Mouse (Mus musculus): Measurements from ENCODE around the gene Tbc1d22b. TPM values are rescaled to one million over a fixed set of nuclear protein-coding genes. Genes with fewer than 3 reads are reported as not detected.

The Tbc1d22b gene
- polyA plus RNA-seq, 1 experiment, result 26.0 TPM

DNA sequence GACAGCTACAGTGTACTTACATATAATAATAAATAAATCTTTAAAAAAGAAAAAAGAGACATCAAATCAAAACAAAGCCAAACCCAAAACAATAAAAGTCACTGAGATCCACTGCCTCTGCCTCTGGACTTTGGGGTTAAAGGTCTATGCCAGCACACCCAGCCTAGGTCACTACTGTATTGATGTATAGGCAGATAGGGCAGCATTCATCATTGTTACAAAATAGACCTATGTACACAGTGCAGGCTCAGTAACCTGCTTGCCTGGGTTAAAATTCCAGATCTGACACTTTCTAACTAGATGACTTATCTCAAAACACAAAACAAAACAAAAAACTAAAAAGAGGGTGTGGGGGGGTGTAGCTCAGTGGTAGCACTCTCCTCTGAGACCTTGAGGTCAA lies 4.6 kb downstream of the Tbc1d22b start:
- no peak overlapping the region for H3K27ac ChIP-seq (ENCODE audit: control insufficient read depth, insufficient read depth, low read depth, low read length)
- no peaks in the 10 kb centered on the region for H3K36me3 ChIP-seq (ENCODE audit: control insufficient read depth, insufficient read depth, low read length)
- H3K27me3 ChIP-seq (ENCODE audit: control insufficient read depth, insufficient read depth, low read length), result no peaks in the 10 kb centered on the region
- no peak for TF ChIP-seq CTCF (IDR thresholded peaks at IDR 0.05; ENCODE audit: control insufficient read depth, insufficient read depth, insufficient replicate concordance, low read depth, low read length)
- TF ChIP-seq POLR2A (IDR thresholded peaks at IDR 0.05; ENCODE audit: control insufficient read depth, low read depth, low read length), result no peak
- H3K4me3 ChIP-seq (ENCODE audit: control insufficient read depth, low read depth, low read length), result no peak overlapping the region
- H3K4me1 ChIP-seq (ENCODE audit: control insufficient read depth, insufficient read depth, low read length), result peaks cover 5% of the 10 kb centered on the region

- no peaks in the 10 kb centered on the region for H3K27me3 ChIP-seq (ENCODE audit: control insufficient read depth, insufficient read depth, low read length)
- no peaks in the 10 kb centered on the region for H3K4me1 ChIP-seq (ENCODE audit: control insufficient read depth, insufficient read depth, low read length)
- H3K27ac ChIP-seq (ENCODE audit: control insufficient read depth, insufficient read depth, low read depth, low read length), result no peak overlapping the region
- H3K4me3 ChIP-seq (ENCODE audit: control insufficient read depth, low read depth, low read length), result no peak overlapping the region
- TF ChIP-seq POLR2A (IDR thresholded peaks at IDR 0.05; ENCODE audit: control insufficient read depth, low read depth, low read length) (no peak), CTCF (IDR thresholded peaks at IDR 0.05; ENCODE audit: control insufficient read depth, insufficient read depth, insufficient replicate concordance, low read depth, low read length) (no peak)
- H3K36me3 ChIP-seq (ENCODE audit: control insufficient read depth, insufficient read depth, low read length), result no peaks in the 10 kb centered on the region
These were observed 6.9 kb downstream of the Tbc1d22b start for GRCm38 (mm10) chr17:29556456-29556855.

DNA sequence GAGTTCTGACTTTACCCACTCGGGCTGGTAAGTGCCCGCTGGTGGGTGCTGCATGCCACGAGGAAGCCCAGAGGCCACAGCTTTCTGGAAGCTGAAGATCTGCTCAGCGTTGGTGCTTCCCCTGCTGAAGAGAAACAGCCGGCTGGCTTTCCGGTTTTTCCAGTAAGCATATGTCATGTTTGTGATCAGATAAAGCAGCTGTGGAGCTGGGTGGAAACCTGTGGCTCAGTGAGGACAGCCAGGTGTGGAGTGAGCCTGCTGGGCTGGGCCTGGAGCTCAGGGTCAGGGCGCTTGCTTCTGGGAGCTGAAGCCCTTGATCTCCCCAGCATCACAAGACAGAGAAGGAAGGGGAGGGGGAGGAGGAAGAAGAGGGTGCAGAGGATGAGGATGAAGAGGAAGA lies 7.3 kb downstream of the Tbc1d22b start:
- Histone ChIP-seq H3K27ac (ENCODE audit: control insufficient read depth, insufficient read depth, low read depth, low read length) (no peak overlapping the region), H3K4me3 (ENCODE audit: control insufficient read depth, low read depth, low read length) (no peak overlapping the region), H3K36me3 (ENCODE audit: control insufficient read depth, insufficient read depth, low read length) (no peaks in the 10 kb centered on the region), H3K4me1 (ENCODE audit: control insufficient read depth, insufficient read depth, low read length) (no peaks in the 10 kb centered on the region), H3K27me3 (ENCODE audit: control insufficient read depth, insufficient read depth, low read length) (no peaks in the 10 kb centered on the region)
- TF ChIP-seq POLR2A (IDR thresholded peaks at IDR 0.05; ENCODE audit: control insufficient read depth, low read depth, low read length) (no peak), CTCF (IDR thresholded peaks at IDR 0.05; ENCODE audit: control insufficient read depth, insufficient read depth, insufficient replicate concordance, low read depth, low read length) (no peak)

GRCm38 (mm10) chr17:29558476-29558875 lies 8.9 kb downstream of the Tbc1d22b start:
- no peaks in the 10 kb centered on the region for H3K27me3 ChIP-seq (ENCODE audit: control insufficient read depth, insufficient read depth, low read length)
- TF ChIP-seq CTCF (IDR thresholded peaks at IDR 0.05; ENCODE audit: control insufficient read depth, insufficient read depth, insufficient replicate concordance, low read depth, low read length) (no peak), POLR2A (IDR thresholded peaks at IDR 0.05; ENCODE audit: control insufficient read depth, low read depth, low read length) (no peak)
- H3K27ac ChIP-seq (ENCODE audit: control insufficient read depth, insufficient read depth, low read depth, low read length), result no peak overlapping the region
- H3K36me3 ChIP-seq (ENCODE audit: control insufficient read depth, insufficient read depth, low read length), result no peaks in the 10 kb centered on the region
- H3K4me3 ChIP-seq (ENCODE audit: control insufficient read depth, low read depth, low read length), result no peak overlapping the region
- H3K4me1 ChIP-seq (ENCODE audit: control insufficient read depth, insufficient read depth, low read length), result no peaks in the 10 kb centered on the region

DNA sequence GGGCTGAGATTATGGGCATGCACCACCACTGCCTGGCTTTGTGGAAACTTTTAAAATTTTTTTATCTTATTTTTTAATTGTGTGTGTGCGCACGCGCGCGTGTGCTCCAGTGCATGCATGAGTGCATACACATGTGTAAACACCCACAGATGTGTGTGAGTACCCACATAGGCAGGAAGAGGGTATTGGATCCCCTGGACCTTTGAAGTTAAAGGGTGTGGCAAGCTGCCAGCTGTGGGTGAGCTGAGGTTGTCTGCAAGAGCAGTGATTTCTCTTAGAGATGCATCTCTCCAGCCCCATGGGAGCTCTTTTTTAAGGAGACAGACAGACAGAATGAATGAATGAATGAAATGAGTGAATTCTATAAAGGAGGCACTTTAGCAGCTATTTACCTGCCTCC lies 15.9 kb downstream of the Tbc1d22b start:
- TF ChIP-seq POLR2A (IDR thresholded peaks at IDR 0.05; ENCODE audit: control insufficient read depth, low read depth, low read length) (no peak), CTCF (IDR thresholded peaks at IDR 0.05; ENCODE audit: control insufficient read depth, insufficient read depth, insufficient replicate concordance, low read depth, low read length) (no peak)
- Histone ChIP-seq H3K4me1 (ENCODE audit: control insufficient read depth, insufficient read depth, low read length) (no peaks in the 10 kb centered on the region), H3K27me3 (ENCODE audit: control insufficient read depth, insufficient read depth, low read length) (no peaks in the 10 kb centered on the region), H3K4me3 (ENCODE audit: control insufficient read depth, low read depth, low read length) (no peak overlapping the region), H3K36me3 (ENCODE audit: control insufficient read depth, insufficient read depth, low read length) (no peaks in the 10 kb centered on the region; the same call in 1 of the 2 replicates), H3K27ac (ENCODE audit: control insufficient read depth, insufficient read depth, low read depth, low read length) (no peak overlapping the region)

GRCm38 (mm10) chr17:29568435-29568834 lies 18.9 kb downstream of the Tbc1d22b start:
- no peak for TF ChIP-seq POLR2A (IDR thresholded peaks at IDR 0.05; ENCODE audit: control insufficient read depth, low read depth, low read length)
- no peak for TF ChIP-seq CTCF (IDR thresholded peaks at IDR 0.05; ENCODE audit: control insufficient read depth, insufficient read depth, insufficient replicate concordance, low read depth, low read length)
- no peak overlapping the region for H3K27ac ChIP-seq (ENCODE audit: control insufficient read depth, insufficient read depth, low read depth, low read length)
- H3K27me3 ChIP-seq (ENCODE audit: control insufficient read depth, insufficient read depth, low read length), result no peaks in the 10 kb centered on the region
- no peak overlapping the region for H3K4me3 ChIP-seq (ENCODE audit: control insufficient read depth, low read depth, low read length)
- H3K36me3 ChIP-seq (ENCODE audit: control insufficient read depth, insufficient read depth, low read length), result no peaks in the 10 kb centered on the region; the same call in 1 of the 2 replicates
- no peaks in the 10 kb centered on the region for H3K4me1 ChIP-seq (ENCODE audit: control insufficient read depth, insufficient read depth, low read length)

GRCm38 (mm10) chr17:29569831-29570230 lies 20.2 kb downstream of the Tbc1d22b start:
- Histone ChIP-seq H3K27ac (ENCODE audit: control insufficient read depth, insufficient read depth, low read depth, low read length) (no peak overlapping the region), H3K36me3 (ENCODE audit: control insufficient read depth, insufficient read depth, low read length) (no peaks in the 10 kb centered on the region; the same call in 1 of the 2 replicates), H3K27me3 (ENCODE audit: control insufficient read depth, insufficient read depth, low read length) (no peaks in the 10 kb centered on the region), H3K4me3 (ENCODE audit: control insufficient read depth, low read depth, low read length) (no peak overlapping the region), H3K4me1 (ENCODE audit: control insufficient read depth, insufficient read depth, low read length) (no peaks in the 10 kb centered on the region)
- TF ChIP-seq CTCF (IDR thresholded peaks at IDR 0.05; ENCODE audit: control insufficient read depth, insufficient read depth, insufficient replicate concordance, low read depth, low read length), result no peak
- no peak for TF ChIP-seq POLR2A (IDR thresholded peaks at IDR 0.05; ENCODE audit: control insufficient read depth, low read depth, low read length)

Data from testis, adult 2 months (tissue).